Mouse (Mus musculus) heart, embryonic 12.5 days (tissue): Measurements from ENCODE around the gene Ciapin1. TPM values are rescaled to one million over a fixed set of nuclear protein-coding genes. Genes with fewer than 3 reads are reported as not detected.
A peak's percentile ranks its signal among the peaks of the same experiment; 100 is the strongest.

Experiments
- ATAC-seq: fragments of 200-750 bp; cut with Nextera tagmentation; 2 replicates; pipeline ENCODE4 v1.8.0; 2017; ENCODE audit warnings: moderate TSS enrichment, moderate library complexity; ENCODE audit not compliant: insufficient number of reproducible peaks, low FRiP score
- H3K27ac ChIP-seq: fragments of 300-500 bp; sonication (generic); 2 replicates; pipeline ENCODE4 v1.5.1; 2016; ENCODE audit warnings: mild to moderate bottlenecking, moderate library complexity; ENCODE audit not compliant: poor library complexity, severe bottlenecking
- H3K27me3 ChIP-seq: fragments of 300-500 bp; sonication (generic); replicated peaks from 2 replicates; pipeline ENCODE4 v1.6.1; 2016; ENCODE audit warnings: mild to moderate bottlenecking, moderate library complexity
- H3K36me3 ChIP-seq: fragments of 300-500 bp; sonication (generic); 2 replicates; pipeline ENCODE4 v1.6.1; 2016; ENCODE audit warnings: mild to moderate bottlenecking, moderate library complexity
- H3K4me1 ChIP-seq: fragments of 300-500 bp; sonication (generic); replicated peaks from 2 replicates; pipeline ENCODE4 v1.6.1; 2016; ENCODE audit warnings: mild to moderate bottlenecking
- H3K4me2 ChIP-seq: fragments of 300-500 bp; sonication (generic); 2 replicates; pipeline ENCODE4 v1.6.1; 2016; ENCODE audit warnings: mild to moderate bottlenecking, moderate library complexity
- H3K4me3 ChIP-seq: fragments of 300-500 bp; sonication (generic); 2 replicates; pipeline ENCODE4 v1.5.1; 2016; ENCODE audit warnings: mild to moderate bottlenecking
- H3K9ac ChIP-seq: fragments of 300-500 bp; sonication (generic); 2 replicates; pipeline ENCODE4 v1.6.1; 2016; ENCODE audit warnings: mild to moderate bottlenecking, moderate library complexity
- H3K9me3 ChIP-seq: fragments of 300-500 bp; sonication (generic); replicated peaks from 2 replicates; pipeline ENCODE4 v1.6.1; 2016; ENCODE audit warnings: mild to moderate bottlenecking, moderate library complexity
- WGBS: fragments of 180-500 bp; shearing (Covaris S2); methylation state at CpG from one replicate; pipeline ENCODE4 v1.1.7; 2016; 5-methylcytosine and 5-hydroxymethylcytosine counted together
- polyA plus RNA-seq: library from polyadenylated mRNA; unstranded; fragments of >200 nt; fragmentation: Nextera tagmentation; extraction: Ambion mirVana; gene quantifications from 2 replicates; pipeline ENCODE4 v1.2.1, GENCODE M21; 2016

Ciapin1 gene
- polyA plus RNA-seq, 1 experiment from 2014 or later, result 109 TPM

DNA sequence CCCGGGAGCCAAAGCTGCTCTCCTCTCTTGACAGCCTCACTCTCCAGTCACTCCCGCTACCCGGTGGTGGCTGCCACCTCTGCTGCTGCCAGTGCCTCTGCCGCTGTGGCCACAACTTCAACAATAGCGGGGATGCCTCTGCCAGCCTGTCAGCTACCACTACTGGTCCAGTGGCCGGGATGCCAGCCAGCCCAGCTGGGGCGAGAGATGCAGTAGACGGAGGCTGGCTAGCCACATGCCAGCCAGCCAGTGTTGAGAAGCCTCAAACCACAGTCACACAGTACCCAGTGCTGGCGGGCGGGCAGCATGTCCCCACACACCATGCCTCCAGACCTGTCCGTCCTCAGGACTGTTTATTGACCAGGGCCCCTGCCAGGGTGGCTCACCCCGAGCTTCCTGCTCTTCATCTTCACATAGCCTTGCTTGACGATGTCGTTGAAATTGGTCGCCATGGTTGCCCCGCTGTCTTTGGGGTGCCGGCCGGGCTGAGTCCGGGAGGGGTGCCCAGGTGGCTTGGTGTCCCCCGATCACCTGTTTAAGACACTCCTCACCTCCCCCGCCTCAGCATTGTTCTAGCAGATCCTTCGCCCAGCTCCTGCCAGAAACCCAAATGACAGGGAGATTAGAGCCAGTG, 32.4 kb upstream of the Ciapin1 start:
- 0 out of 2 replicates have a peak, but pooled peaks have one; percentile 1 for ATAC-seq
- Histone ChIP-seq H3K4me2 (peak overlapping the region; percentile 90), H3K9me3 (no peaks in the 10 kb centered on the region), H3K27ac (peak overlapping the region; percentile 55; the same call in 1 of the 2 replicates), H3K9ac (peak overlapping the region; percentile 57), H3K36me3 (peaks cover 43% of the 10 kb centered on the region), H3K4me1 (peaks cover 82% of the 10 kb centered on the region), H3K27me3 (no peaks in the 10 kb centered on the region), H3K4me3 (peak overlapping the region; percentile 44)
- 18% methylated on average over 22 of the region's 22 CpGs for WGBS

DNA sequence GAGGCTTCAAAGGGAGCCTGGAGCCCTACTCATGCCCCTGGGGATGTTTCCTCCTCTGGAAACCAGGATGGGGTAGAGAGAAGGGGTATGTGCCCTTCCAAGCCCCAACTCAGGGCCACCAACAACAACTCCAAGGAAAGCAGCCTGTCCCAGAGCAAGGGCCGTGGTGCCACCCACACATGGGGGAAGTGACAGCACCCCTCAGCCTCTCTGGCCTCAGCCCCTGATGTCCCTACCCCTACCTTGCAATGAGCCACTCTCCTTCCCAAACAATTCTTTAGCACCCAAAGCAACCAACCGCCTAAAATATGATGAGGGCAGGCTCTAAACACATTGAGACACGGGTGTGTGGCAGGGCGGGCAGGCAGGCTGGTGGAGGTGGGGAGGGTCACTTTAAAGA, 31.8 kb upstream of the Ciapin1 start:
- no peaks in the 10 kb centered on the region for H3K27me3 ChIP-seq
- ATAC-seq, result no peak
- no peaks in the 10 kb centered on the region for H3K9me3 ChIP-seq
- H3K4me1 ChIP-seq, result peaks cover 76% of the 10 kb centered on the region
- peak overlapping the region; percentile 44 for H3K4me3 ChIP-seq
- peak overlapping the region; percentile 90 for H3K4me2 ChIP-seq
- 52% methylated on average over 4 of the region's 4 CpGs for WGBS
- H3K27ac ChIP-seq, result peak overlapping the region; percentile 26; the same call in 1 of the 2 replicates
- peaks cover 49% of the 10 kb centered on the region for H3K36me3 ChIP-seq
- H3K9ac ChIP-seq, result peak overlapping the region; percentile 57

DNA sequence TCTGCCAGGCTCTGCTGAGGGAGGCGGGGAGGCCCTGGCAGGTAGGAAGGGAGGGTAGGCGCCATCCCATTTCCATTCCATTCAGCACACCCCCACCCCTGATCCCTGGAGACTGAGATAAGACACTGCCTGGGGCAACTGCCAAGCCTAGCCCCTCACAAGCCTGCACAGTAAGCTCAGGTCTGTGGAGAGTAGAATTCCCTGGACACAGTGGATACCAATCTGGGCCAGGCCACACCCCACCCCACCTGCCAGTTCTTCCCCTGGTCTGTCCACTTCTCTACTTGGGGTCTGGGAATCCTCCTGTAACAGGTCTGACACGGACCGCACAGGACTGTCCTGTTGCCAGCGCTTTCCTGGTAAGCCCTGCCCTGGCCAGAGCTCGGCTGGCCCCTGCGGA, 31.0 kb upstream of the Ciapin1 start:
- peak; percentile 7; the same call in 1 of the 2 replicates for ATAC-seq
- H3K9ac ChIP-seq, result peak overlapping the region; percentile 57

DNA sequence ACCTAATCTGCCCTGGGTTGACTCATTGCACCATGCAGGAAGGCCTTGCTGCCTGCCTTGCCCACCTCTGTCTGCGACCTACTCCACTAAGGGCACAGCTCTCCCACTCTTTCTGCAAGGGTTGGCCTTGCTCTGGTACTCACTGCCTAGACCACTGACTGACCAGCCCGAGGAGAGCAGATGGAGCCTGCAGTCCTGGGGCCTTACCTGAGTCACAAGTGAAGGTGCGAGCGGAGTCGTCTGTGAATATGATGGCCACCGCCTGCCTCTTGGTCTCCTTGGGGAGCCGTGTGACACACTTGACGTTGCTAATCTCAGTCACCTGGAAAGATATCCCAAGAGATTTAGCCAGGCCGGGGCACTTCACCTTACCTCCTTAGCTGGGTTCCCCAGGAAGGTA, 28.8 kb upstream of the Ciapin1 start:
- 75% methylated on average over 9 of the region's 9 CpGs for WGBS
- Histone ChIP-seq H3K36me3 (peaks cover 80% of the 10 kb centered on the region), H3K4me1 (peaks cover 61% of the 10 kb centered on the region), H3K27ac (no peak overlapping the region), H3K9me3 (no peaks in the 10 kb centered on the region), H3K4me3 (no peak overlapping the region), H3K9ac (no peak overlapping the region), H3K27me3 (no peaks in the 10 kb centered on the region), H3K4me2 (no peak overlapping the region)
- no peak for ATAC-seq

More for the DNA sequence above, 31.0 kb upstream of the Ciapin1 start:
- H3K4me3 ChIP-seq, result 0 out of 2 replicates have a peak overlapping the region, but pooled peaks have one; percentile 44
- H3K4me1 ChIP-seq, result peaks cover 68% of the 10 kb centered on the region
- 38% methylated on average over 7 of the region's 7 CpGs for WGBS
- no peaks in the 10 kb centered on the region for H3K27me3 ChIP-seq
- peak overlapping the region; percentile 90 for H3K4me2 ChIP-seq
- H3K27ac ChIP-seq, result peak overlapping the region; percentile 35
- peaks cover 58% of the 10 kb centered on the region for H3K36me3 ChIP-seq
- H3K9me3 ChIP-seq, result no peaks in the 10 kb centered on the region

DNA sequence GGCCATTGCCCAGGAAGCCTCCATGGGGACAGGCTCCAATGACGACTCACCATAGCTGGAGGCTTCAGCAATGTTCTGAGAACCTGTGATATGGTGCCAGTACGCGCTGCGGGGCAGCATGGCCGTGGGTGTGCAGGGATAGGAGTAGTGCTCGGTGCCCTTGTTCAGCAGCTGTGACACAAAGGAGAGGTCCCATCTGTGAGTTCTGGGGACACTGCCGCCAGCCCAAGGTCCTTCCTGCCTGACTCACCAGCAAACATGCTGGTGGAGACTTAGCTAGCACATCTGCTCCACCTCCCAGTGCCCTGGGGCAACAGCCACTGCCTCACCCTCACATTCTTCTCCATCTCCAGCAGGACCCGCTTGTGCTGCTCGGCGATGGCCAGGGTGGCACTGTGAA, 27.1 kb upstream of the Ciapin1 start:
- H3K36me3 ChIP-seq, result peaks cover 89% of the 10 kb centered on the region
- no peak overlapping the region for H3K4me2 ChIP-seq
- peaks cover 50% of the 10 kb centered on the region for H3K4me1 ChIP-seq
- 81% methylated on average over 10 of the region's 10 CpGs for WGBS
- no peaks in the 10 kb centered on the region for H3K27me3 ChIP-seq
- H3K9ac ChIP-seq, result no peak overlapping the region
- no peak overlapping the region for H3K4me3 ChIP-seq
- no peaks in the 10 kb centered on the region for H3K9me3 ChIP-seq
- ATAC-seq, result no peak
- no peak overlapping the region for H3K27ac ChIP-seq

DNA sequence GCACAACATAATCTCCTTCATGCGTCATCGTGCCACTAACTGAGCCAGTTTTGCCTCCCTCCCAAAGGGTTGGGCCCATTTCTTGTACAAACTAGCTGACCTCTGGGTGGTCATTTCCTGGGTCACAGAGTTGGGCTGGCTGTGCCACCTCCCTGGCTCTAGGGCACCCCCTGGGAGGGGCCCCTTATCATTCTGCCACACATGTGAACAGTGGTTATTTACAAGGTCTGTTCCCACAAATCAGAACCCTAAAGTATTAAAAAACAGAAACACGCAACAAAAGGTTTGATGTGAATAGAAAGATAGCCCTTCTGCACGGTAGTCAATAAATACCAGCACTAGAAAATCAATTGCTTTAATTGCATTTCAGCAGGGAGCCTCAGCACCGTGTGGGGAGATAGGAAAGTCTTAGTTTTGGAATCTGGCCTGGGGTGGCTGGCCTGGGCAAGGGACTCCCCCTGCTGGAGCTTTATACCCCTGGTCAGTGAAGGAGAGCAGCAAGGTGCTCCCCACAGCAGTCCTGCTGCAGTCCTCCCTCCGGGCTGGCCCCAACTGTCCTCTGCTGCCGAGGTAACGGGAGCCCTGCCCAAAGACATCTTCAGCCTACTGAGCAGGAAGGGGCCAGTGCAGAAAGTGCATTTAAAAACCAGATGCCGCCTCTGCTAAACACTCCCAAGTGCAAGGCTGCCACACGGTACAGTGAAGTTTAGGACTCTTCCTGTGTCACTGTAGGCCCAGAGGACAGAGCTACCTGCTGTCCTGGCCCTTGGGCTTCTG, 25.9 kb upstream of the Ciapin1 start:
- ATAC-seq, result no peak
- Histone ChIP-seq H3K4me3 (no peak overlapping the region), H3K36me3 (peaks cover 86% of the 10 kb centered on the region), H3K4me2 (no peak overlapping the region), H3K27ac (peak overlapping the region; percentile 37; the same call in 1 of the 2 replicates), H3K27me3 (no peaks in the 10 kb centered on the region), H3K9ac (no peak overlapping the region), H3K9me3 (no peaks in the 10 kb centered on the region), H3K4me1 (peaks cover 43% of the 10 kb centered on the region)
- WGBS, result 66% methylated on average over 10 of the region's 10 CpGs

DNA sequence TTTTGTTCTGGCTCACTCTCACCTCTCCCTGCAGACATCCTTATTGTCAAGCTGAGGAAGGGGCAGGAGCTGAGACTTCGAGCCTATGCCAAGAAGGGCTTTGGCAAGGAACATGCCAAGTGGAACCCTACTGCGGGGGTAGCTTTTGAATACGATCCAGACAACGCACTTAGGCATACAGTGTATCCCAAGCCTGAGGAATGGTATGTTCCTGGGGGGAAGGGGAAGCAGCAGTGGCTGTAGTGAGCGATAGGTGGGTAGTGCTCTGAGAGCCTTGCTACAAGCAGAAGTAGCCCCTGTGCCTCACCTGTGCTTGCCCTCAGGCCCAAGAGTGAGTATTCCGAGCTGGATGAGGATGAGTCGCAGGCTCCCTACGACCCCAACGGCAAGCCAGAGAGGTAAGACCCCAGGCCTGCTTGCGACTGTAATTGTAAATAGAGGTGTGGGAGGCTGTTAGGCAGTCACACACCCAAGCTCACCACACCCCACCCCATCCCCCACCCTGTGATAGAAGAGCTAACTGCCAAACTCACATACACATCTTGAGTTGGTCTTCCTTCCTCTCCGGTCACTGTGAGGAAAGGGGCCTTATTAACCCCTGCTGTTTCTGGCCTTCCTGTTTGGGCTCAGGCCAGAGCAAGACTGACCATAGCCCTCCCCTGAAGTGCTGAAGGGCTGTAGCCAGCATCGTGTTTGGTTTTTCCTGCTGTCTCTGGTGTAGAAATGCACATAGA, 24.5 kb upstream of the Ciapin1 start:
- Histone ChIP-seq H3K27ac (peak overlapping the region; percentile 37; the same call in 1 of the 2 replicates), H3K4me2 (no peak overlapping the region), H3K4me3 (no peak overlapping the region), H3K4me1 (peaks cover 38% of the 10 kb centered on the region), H3K27me3 (no peaks in the 10 kb centered on the region), H3K36me3 (peaks cover 77% of the 10 kb centered on the region), H3K9me3 (no peaks in the 10 kb centered on the region), H3K9ac (no peak overlapping the region)
- ATAC-seq, result peak; percentile 25; the same call in 1 of the 2 replicates
- 74% methylated on average over 12 of the region's 12 CpGs for WGBS

DNA sequence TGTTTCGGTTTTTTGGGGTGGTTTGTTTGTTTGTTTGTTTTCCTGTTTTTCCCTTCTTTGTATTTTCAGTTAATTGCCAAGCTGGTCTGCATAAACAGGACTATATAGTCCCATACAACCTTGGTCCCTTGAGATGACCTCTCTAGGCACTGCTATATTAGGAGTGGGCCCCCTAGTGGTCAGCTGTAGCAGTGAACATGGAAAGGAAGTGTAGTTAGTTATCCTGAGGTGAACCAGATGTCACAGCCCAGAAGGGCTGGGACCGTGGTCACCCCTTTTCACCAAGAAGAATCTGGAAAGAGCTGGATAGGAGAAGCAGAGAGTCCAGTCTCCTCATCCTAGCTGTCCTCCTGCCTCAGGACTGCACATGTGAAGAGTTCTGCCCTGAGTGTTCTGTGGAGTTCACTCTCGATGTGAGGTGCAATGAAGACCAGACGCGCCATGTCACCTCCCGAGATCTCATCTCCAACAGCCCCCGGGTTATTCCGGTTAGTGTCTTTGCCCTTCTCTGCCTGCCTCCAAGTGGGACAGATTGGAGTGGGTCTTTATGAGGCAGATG, 23.3 kb upstream of the Ciapin1 start:
- ATAC-seq, result no peak
- Histone ChIP-seq H3K4me1 (peaks cover 28% of the 10 kb centered on the region), H3K36me3 (peaks cover 65% of the 10 kb centered on the region), H3K27me3 (no peaks in the 10 kb centered on the region), H3K9me3 (no peaks in the 10 kb centered on the region), H3K4me2 (no peak overlapping the region), H3K4me3 (no peak overlapping the region), H3K9ac (no peak overlapping the region), H3K27ac (no peak overlapping the region)
- WGBS, result 65% methylated on average over 8 of the region's 8 CpGs

DNA sequence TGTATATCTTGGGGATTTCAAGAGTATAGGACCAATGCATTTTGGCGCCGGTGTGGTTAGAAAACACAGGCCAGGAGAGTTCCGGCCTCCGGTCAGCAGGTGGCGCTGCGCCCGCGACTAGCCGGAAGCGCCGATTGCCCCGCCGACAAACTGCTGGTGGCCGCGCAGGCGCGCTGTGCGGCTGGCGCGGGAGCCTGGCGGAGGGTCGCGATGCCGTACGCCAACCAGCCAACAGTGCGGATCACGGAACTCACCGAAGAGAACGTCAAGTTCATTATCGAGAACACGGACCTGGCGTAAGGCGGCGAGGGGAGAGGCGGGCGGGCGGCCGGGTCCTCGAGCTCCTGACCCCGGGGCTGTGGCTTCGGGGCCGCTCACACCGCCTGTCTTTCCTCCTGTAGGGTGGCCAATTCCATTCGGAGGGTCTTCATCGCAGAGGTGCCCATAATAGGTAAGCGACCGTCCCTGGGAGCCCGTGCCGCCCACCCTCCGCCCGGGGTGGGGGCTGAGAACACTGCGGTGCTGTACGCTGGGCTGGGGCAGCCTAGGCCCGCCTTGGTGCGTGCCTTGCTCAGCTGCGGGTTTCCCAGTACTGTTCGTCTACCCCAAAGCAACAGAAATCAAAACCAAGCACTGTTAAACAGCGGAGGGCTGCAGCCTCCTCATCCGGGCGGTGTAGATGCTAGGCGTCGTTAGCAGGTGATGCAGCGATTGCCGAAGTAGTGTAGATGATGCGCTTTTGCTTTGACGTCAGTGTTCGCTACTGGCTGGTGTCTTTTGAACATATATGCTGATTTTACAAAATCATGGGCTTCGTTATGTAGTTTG, 19.4 kb upstream of the Ciapin1 start, which contains the start of gene Polr2c:
Gene Polr2c (plus strand): TSS at position 105 of the 828 bp plus-strand sequence.
- peak within 1 kb of the TSS; percentile 93 for H3K4me2 ChIP-seq
- no peaks in the 10 kb centered on the region for H3K9me3 ChIP-seq
- WGBS, result under 1% methylated on average over 68 of the region's 68 CpGs
- peaks cover 55% of the 10 kb centered on the region for H3K36me3 ChIP-seq
- ATAC-seq, result peak; percentile 72
- H3K27me3 ChIP-seq, result no peaks in the 10 kb centered on the region
- peak within 1 kb of the TSS; percentile 99 for H3K9ac ChIP-seq
- peak within 1 kb of the TSS; percentile 100 for H3K4me3 ChIP-seq
- H3K27ac ChIP-seq, result peak within 1 kb of the TSS; percentile 60
- peaks cover 26% of the 10 kb centered on the region for H3K4me1 ChIP-seq

DNA sequence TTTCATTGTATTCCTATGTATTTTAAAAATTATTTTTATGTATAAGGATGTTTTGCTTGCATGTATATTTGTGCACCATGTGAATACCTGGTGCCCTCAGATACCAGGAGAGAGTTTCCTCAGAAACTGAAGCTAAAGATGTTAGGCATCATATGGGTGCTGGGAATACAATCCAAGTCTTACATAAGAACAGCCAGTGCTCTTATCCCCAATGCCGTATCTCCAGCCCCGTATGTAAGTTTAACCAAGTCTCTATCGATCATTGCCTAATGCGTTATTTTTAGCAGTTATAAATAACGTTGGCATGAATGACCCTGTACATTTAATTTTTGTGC, 18.8 kb upstream of the Ciapin1 start:
- 28% methylated on average over 5 of the region's 5 CpGs for WGBS

More for the DNA sequence above, 18.8 kb upstream of the Ciapin1 start:
- Histone ChIP-seq H3K9ac (no peak overlapping the region), H3K4me2 (peak overlapping the region; percentile 93; the same call in 1 of the 2 replicates), H3K4me3 (peak overlapping the region; percentile 100; the same call in 1 of the 2 replicates), H3K27me3 (no peaks in the 10 kb centered on the region), H3K36me3 (peaks cover 53% of the 10 kb centered on the region), H3K4me1 (peaks cover 20% of the 10 kb centered on the region; the same call in 1 of the 2 replicates), H3K27ac (no peak overlapping the region), H3K9me3 (no peaks in the 10 kb centered on the region)
- 0 out of 2 replicates have a peak, but pooled peaks have one; percentile 2 for ATAC-seq
